Mouse (Mus musculus): Measurements from ENCODE around the gene Gm21411.
"Not testable (repeated sequence)": the region's sequence is repeated elsewhere in the genome, so short reads cannot be mapped to it uniquely, and the experiment has no call there.

Gm21411 gene

GRCm38 (mm10) chr4:146909386-146910137 is at the start of gene Gm21411:
Gene Gm21411 (minus strand): TSS chr4:146909590.
- not testable (repeated sequence) for DNase-seq (ENCODE audit: low spot score)

DNA sequence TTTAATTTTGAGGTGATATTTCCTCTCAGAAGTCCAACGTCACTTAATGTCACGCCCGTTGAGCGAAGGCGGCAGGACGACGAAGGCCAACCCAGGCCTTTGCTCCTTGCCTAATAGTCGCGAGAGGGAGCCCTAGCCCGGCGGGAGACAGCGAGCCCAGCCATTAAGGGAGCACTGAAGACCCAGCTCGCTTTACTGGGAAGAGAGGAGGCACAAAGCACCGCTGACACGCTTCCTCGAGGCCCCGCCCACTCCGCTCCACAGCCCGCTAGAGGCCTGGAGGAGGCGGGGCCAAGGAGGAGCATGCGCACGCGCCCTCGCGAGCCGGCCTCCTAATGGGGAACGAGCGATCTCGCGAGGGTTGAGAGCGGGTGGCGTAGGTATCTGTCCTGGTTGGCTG is 32.3 kb upstream of the Gm21411 start:
- DNase-seq (ENCODE audit: low spot score), result not testable (repeated sequence)

- no peak for DNase-seq (ENCODE audit: low spot score)
Measured at GRCm38 (mm10) chr4:146932311-146933082, 23.1 kb upstream of the Gm21411 start.

DNA sequence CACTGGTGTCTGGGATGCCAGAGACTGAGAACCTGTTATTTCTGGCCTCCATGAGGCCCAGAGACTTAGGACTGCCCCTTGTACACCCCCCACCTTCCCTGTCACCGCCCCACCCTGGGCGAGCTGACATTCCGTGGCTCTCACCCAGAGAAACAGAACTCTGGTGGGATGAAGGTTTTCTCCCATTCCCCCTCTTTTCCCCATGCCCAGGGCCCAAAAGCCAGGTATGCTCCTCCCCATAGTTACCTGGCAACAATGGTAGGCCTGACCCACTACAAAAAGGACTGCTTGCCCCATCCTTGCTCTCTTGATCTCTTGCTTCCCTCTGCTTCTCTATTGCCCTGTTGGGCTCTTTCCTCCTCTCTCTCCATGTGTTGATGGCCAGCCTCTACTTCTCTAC is 5.8 kb upstream of the Gm21411 start:
- DNase-seq (ENCODE audit: low spot score), result no peak

DNA sequence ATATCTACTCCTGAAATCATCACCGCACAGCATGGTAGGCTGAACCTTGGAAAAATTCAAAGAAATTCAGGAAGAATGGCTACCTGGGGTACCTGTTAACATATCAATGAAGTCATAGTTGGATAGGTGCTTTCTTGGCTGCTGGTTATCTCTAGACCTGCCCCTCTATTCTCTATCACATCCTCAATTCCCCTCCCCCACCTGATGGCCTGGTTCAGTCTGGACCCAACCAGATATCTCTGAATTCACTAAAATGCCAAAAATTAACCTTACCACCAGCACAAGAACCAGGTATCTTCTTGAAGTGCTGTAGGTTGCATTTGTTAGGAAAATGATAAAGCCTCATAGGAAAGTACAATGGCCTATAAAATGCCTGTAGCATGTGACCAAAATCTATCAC is 1.3 kb downstream of the Gm21411 start:
- not testable (repeated sequence) for DNase-seq (ENCODE audit: low spot score)

DNA sequence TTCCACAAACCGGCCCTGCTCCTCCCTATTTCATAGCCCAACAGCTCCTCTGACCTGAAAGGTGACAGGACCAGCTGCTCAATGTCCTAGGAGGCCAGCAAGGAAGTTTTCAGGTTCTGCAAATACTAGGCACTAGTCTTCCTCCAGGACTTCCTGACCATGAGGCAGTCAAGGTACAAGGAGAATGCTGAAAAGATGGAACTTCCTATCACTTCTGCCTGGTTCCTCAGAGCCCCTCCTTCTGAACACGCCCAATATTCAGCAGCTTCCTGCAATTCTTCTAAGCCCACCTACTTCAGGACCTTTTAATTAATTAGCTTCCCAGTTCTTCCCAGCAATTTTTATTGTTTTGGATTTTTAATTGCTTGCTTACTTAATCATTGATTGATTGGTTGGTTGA is 4.6 kb downstream of the Gm21411 start:
- DNase-seq (ENCODE audit: low spot score), result not testable (repeated sequence)

GRCm38 (mm10) chr4:146903126-146903525 is 6.3 kb downstream of the Gm21411 start:
- not testable (repeated sequence) for DNase-seq (ENCODE audit: low spot score)

Measured in ovary, postnatal 14 days (tissue).